Mouse (Mus musculus) brain, adult 2 months (tissue): Measurements from ENCODE around the gene D17H6S53E.

Source experiments
- DNase-seq: peaks from one replicate; pipeline ENCODE4 v3.0.0; 2011; ENCODE audit warnings: low read depth, low spot score

The D17H6S53E gene

GRCm38 (mm10) chr17:35131500-35132173 lies 5.5 kb downstream of the D17H6S53E start, which contains the start of gene Apom:
TSS of gene Apom (minus strand) at chr17:35132050.
- DNase-seq = no peak

- no peak for DNase-seq
These were observed 6.0 kb downstream of the D17H6S53E start for GRCm38 (mm10) chr17:35132174-35132560.

- no peak for DNase-seq
These were observed 7.3 kb downstream of the D17H6S53E start for GRCm38 (mm10) chr17:35133517-35133916.

- DNase-seq = peak; percentile 97
These were observed 8.8 kb downstream of the D17H6S53E start, which contains the start of gene Bag6 for GRCm38 (mm10) chr17:35134801-35135590. TSS of gene Bag6 (plus strand) at chr17:35135178.

- no peak for DNase-seq
These were observed 9.6 kb downstream of the D17H6S53E start for GRCm38 (mm10) chr17:35135591-35136320.

GRCm38 (mm10) chr17:35139269-35139668 lies 13.1 kb downstream of the D17H6S53E start:
- DNase-seq = no peak

- no peak for DNase-seq
These were observed 14.4 kb downstream of the D17H6S53E start for GRCm38 (mm10) chr17:35140490-35140996.

- no peak for DNase-seq
These were observed 15.8 kb downstream of the D17H6S53E start for GRCm38 (mm10) chr17:35141971-35142370.

- no peak for DNase-seq
These were observed 20.0 kb downstream of the D17H6S53E start for GRCm38 (mm10) chr17:35146139-35146538.

- no peak for DNase-seq
These were observed 21.2 kb downstream of the D17H6S53E start for GRCm38 (mm10) chr17:35147348-35147747.

- DNase-seq = no peak
These were observed 21.9 kb downstream of the D17H6S53E start for GRCm38 (mm10) chr17:35147922-35148639.

GRCm38 (mm10) chr17:35152121-35152520 lies 25.9 kb downstream of the D17H6S53E start:
- DNase-seq = no peak

GRCm38 (mm10) chr17:35153077-35153476 lies 26.9 kb downstream of the D17H6S53E start:
- DNase-seq = no peak

- DNase-seq = no peak
These were observed 27.8 kb downstream of the D17H6S53E start for GRCm38 (mm10) chr17:35153931-35154330.

GRCm38 (mm10) chr17:35154616-35155015 lies 28.4 kb downstream of the D17H6S53E start:
- DNase-seq = no peak

GRCm38 (mm10) chr17:35155451-35155850 lies 29.3 kb downstream of the D17H6S53E start:
- DNase-seq = no peak

GRCm38 (mm10) chr17:35156461-35157200 lies 30.5 kb downstream of the D17H6S53E start:
- no peak for DNase-seq

- no peak for DNase-seq
These were observed 31.1 kb downstream of the D17H6S53E start for GRCm38 (mm10) chr17:35157254-35157653.

- DNase-seq = no peak
These were observed 31.5 kb downstream of the D17H6S53E start for GRCm38 (mm10) chr17:35157661-35158175.

- DNase-seq = no peak
These were observed 32.8 kb downstream of the D17H6S53E start for GRCm38 (mm10) chr17:35158850-35159593.
